Mouse (Mus musculus): ENCODE data around the gene Nat14.

The Nat14 gene

GRCm38 (mm10) chr7:4919971-4920370 is 1.9 kb upstream of the Nat14 start:
- no peak for DNase-seq (ENCODE audit: low read depth in 1 of 2, low spot score in 2 of 2)

GRCm38 (mm10) chr7:4920496-4920895 is 1.3 kb upstream of the Nat14 start:
- DNase-seq (ENCODE audit: low read depth in 1 of 2, low spot score in 2 of 2) = no peak

- DNase-seq (ENCODE audit: low read depth in 1 of 2, low spot score in 2 of 2) = no peak
Measured at GRCm38 (mm10) chr7:4920976-4921823, 628 bp upstream of the Nat14 start.

- no peak for DNase-seq (ENCODE audit: low read depth in 1 of 2, low spot score in 2 of 2)
Measured at GRCm38 (mm10) chr7:4922508-4922907, 680 bp downstream of the Nat14 start.

- no peak for DNase-seq (ENCODE audit: low read depth in 1 of 2, low spot score in 2 of 2)
Measured at GRCm38 (mm10) chr7:4922931-4923565, 1.2 kb downstream of the Nat14 start.

- DNase-seq (ENCODE audit: low read depth in 1 of 2, low spot score in 2 of 2) = no peak
Measured at GRCm38 (mm10) chr7:4923586-4924364, 1.9 kb downstream of the Nat14 start.

GRCm38 (mm10) chr7:4924483-4924882 is 2.7 kb downstream of the Nat14 start:
- DNase-seq (ENCODE audit: low read depth in 1 of 2, low spot score in 2 of 2) = no peak

GRCm38 (mm10) chr7:4924891-4925301 is 3.1 kb downstream of the Nat14 start:
- no peak for DNase-seq (ENCODE audit: low read depth in 1 of 2, low spot score in 2 of 2)

- DNase-seq (ENCODE audit: low read depth in 1 of 2, low spot score in 2 of 2) = no peak
Measured at GRCm38 (mm10) chr7:4925441-4926381, 3.9 kb downstream of the Nat14 start, which contains the start of gene Ssc5d. TSS of gene Ssc5d (plus strand) at chr7:4925785.

GRCm38 (mm10) chr7:4926849-4927248 is 5.0 kb downstream of the Nat14 start:
- DNase-seq (ENCODE audit: low read depth in 1 of 2, low spot score in 2 of 2) = no peak

GRCm38 (mm10) chr7:4927711-4928110 is 5.9 kb downstream of the Nat14 start:
- DNase-seq (ENCODE audit: low read depth in 1 of 2, low spot score in 2 of 2) = no peak

- DNase-seq (ENCODE audit: low read depth in 1 of 2, low spot score in 2 of 2) = no peak
Measured at GRCm38 (mm10) chr7:4928323-4928722, 6.5 kb downstream of the Nat14 start.

- DNase-seq (ENCODE audit: low read depth in 1 of 2, low spot score in 2 of 2) = no peak
Measured at GRCm38 (mm10) chr7:4933103-4933502, 11.3 kb downstream of the Nat14 start.

GRCm38 (mm10) chr7:4934160-4934914 is 12.5 kb downstream of the Nat14 start:
- no peak for DNase-seq (ENCODE audit: low read depth in 1 of 2, low spot score in 2 of 2)

GRCm38 (mm10) chr7:4936832-4937231 is 15.0 kb downstream of the Nat14 start:
- DNase-seq (ENCODE audit: low read depth in 1 of 2, low spot score in 2 of 2) = no peak

GRCm38 (mm10) chr7:4937392-4937791 is 15.6 kb downstream of the Nat14 start:
- DNase-seq (ENCODE audit: low read depth in 1 of 2, low spot score in 2 of 2) = no peak

- peak in 1 of 2 experiments; percentile 69 for DNase-seq (ENCODE audit: low read depth in 1 of 2, low spot score in 2 of 2)
Measured at GRCm38 (mm10) chr7:4938456-4938855, 16.6 kb downstream of the Nat14 start.

GRCm38 (mm10) chr7:4940068-4940479 is 18.2 kb downstream of the Nat14 start:
- peak; percentile 36 to 77 for DNase-seq (ENCODE audit: low read depth in 1 of 2, low spot score in 2 of 2)

GRCm38 (mm10) chr7:4942673-4943072 is 20.8 kb downstream of the Nat14 start:
- DNase-seq (ENCODE audit: low read depth in 1 of 2, low spot score in 2 of 2) = no peak
